Mouse (Mus musculus) limb, embryonic 14.5 days (tissue): ENCODE data around the gene Rnaset2a. TPM values are rescaled to one million over a fixed set of nuclear protein-coding genes. Genes with fewer than 3 reads are reported as not detected.

Source experiments
- polyA plus RNA-seq, 2 experiments: library from polyadenylated mRNA; depleted of rRNA in 1 of 2; stranded (reverse) in 1 of 2; unstranded in 1 of 2; fragments of >200 nt; fragmentation: Nextera tagmentation in 1 of 2; extraction: Ambion mirVana in 1 of 2; gene quantifications; 2 replicates each; pipeline versions ENCODE4 v1.2.1 to v1.2.3; 2012 to 2014

Rnaset2a gene
- polyA plus RNA-seq, 2 experiments = 29.3 to 29.4 TPM

Other genes starting within 250 kb of the Rnaset2a start
- gene Tagap, start 222.1 kb downstream of the Rnaset2a start, polyA plus RNA-seq (2012; rRNA removed) = 0.64 TPM in 2 replicates
- 0.65 and 1.1 TPM in 2 replicates for gene Tagap, start 222.1 kb downstream of the Rnaset2a start, polyA plus RNA-seq (2014; fragmentation: Nextera tagmentation; extraction: Ambion mirVana)
- gene Rsph3a, start 202.5 kb downstream of the Rnaset2a start, polyA plus RNA-seq (2012; rRNA removed) = 31.3 and 40.4 TPM in 2 replicates
- gene Rsph3a, start 202.5 kb downstream of the Rnaset2a start, polyA plus RNA-seq (2014; fragmentation: Nextera tagmentation; extraction: Ambion mirVana) = 56.4 and 59.1 TPM in 2 replicates
- 0.28 and 0.74 TPM in 2 replicates for gene Gm49673, start 309 bp downstream of the Rnaset2a start, polyA plus RNA-seq (2012; rRNA removed)
- gene Gm49673, start 309 bp downstream of the Rnaset2a start, polyA plus RNA-seq (2014; fragmentation: Nextera tagmentation; extraction: Ambion mirVana) = not detected in 2 replicates
- 12.5 and 16.4 TPM in 2 replicates for gene Fgfr1op, start 17.4 kb upstream of the Rnaset2a start, polyA plus RNA-seq (2012; rRNA removed)
- gene Fgfr1op, start 17.4 kb upstream of the Rnaset2a start, polyA plus RNA-seq (2014; fragmentation: Nextera tagmentation; extraction: Ambion mirVana) = 30.7 and 32.5 TPM in 2 replicates
- gene Ccr6, start 87.9 kb upstream of the Rnaset2a start, polyA plus RNA-seq (2012; rRNA removed) = 0.08 TPM in 1 of 2 replicates, not detected in the other
- not detected in 2 replicates for gene Ccr6, start 87.9 kb upstream of the Rnaset2a start, polyA plus RNA-seq (2014; fragmentation: Nextera tagmentation; extraction: Ambion mirVana)
- 90.2 and 95.6 TPM in 2 replicates for gene Mpc1, start 134.8 kb upstream of the Rnaset2a start, polyA plus RNA-seq (2012; rRNA removed)
- gene Mpc1, start 134.8 kb upstream of the Rnaset2a start, polyA plus RNA-seq (2014; fragmentation: Nextera tagmentation; extraction: Ambion mirVana) = 175 and 184 TPM in 2 replicates
- 103 and 115 TPM in 2 replicates for gene Sft2d1, start 163.0 kb upstream of the Rnaset2a start, polyA plus RNA-seq (2012; rRNA removed)
- gene Sft2d1, start 163.0 kb upstream of the Rnaset2a start, polyA plus RNA-seq (2014; fragmentation: Nextera tagmentation; extraction: Ambion mirVana) = 55.8 and 70.1 TPM in 2 replicates
- gene Prr18, start 189.4 kb upstream of the Rnaset2a start, polyA plus RNA-seq (2012; rRNA removed) = 1.0 and 1.2 TPM in 2 replicates
- 0.25 and 0.28 TPM in 2 replicates for gene Prr18, start 189.4 kb upstream of the Rnaset2a start, polyA plus RNA-seq (2014; fragmentation: Nextera tagmentation; extraction: Ambion mirVana)
- gene T2, start 207.9 kb upstream of the Rnaset2a start, polyA plus RNA-seq (2012; rRNA removed) = 1.7 and 2.3 TPM in 2 replicates
- gene T2, start 207.9 kb upstream of the Rnaset2a start, polyA plus RNA-seq (2014; fragmentation: Nextera tagmentation; extraction: Ambion mirVana) = 0.32 TPM in 1 of 2 replicates, not detected in the other